Comparison of ENCODE assay signal across 15 mouse cellular contexts in genomic region chr16:4646831-4647230, GRCm38 (mm10). TPM values are rescaled to one million over a fixed set of nuclear protein-coding genes. Genes with fewer than 3 reads are reported as not detected.
DNase-seq lines count a peak whose midpoint lies in the region; ATAC-seq and TF ChIP-seq lines count a peak whose summit lies in the region.
"Had no signal": no experiment of that assay in that cellular context is flagged by ENCODE, and none has a peak within 500 bp of the region (broad histone marks: within the 10 kb centered on the region; RNA-seq: fewer than 3 reads in every experiment).

No protein-coding gene starts in this region.

- peaks cover 57% of the 10 kb centered on the region for H3K4me1 ChIP-seq in kidney, postnatal 0 days (replicated peaks; ENCODE audit: insufficient read depth, low read length)
- peaks cover 67% of the 10 kb centered on the region for H3K4me1 ChIP-seq in embryonic facial prominence, embryonic 14.5 days (ENCODE audit: control insufficient read depth, insufficient read depth, low read length)
- peaks cover 99% of the 10 kb centered on the region for H3K4me1 ChIP-seq in limb, embryonic 12.5 days (replicated peaks)
- H3K4me1 ChIP-seq in forebrain, embryonic 13.5 days: peaks cover 33% of the 10 kb centered on the region

- DNase-seq in gastrocnemius, adult 2 months: peak; percentile 17
- no peak for DNase-seq in gastrocnemius, adult 18-20 months (ENCODE audit: low spot score)
- DNase-seq in kidney, postnatal 0 days (ENCODE audit: low spot score): no peak
- no peak for DNase-seq in kidney, adult 9 months
- DNase-seq in embryonic facial prominence, embryonic 14.5 days (ENCODE audit: low spot score): no peak
- no peak for DNase-seq in frontal cortex, postnatal 25 days (ENCODE audit: low spot score in 2 of 2)
- DNase-seq: cerebellum, adult 11 months; embryo, embryonic 11 days; kidney, adult 18-20 months; lung, adult 2 months; thymus, postnatal 14 days had no signal

- WGBS in kidney, postnatal 0 days: 64% methylated on average over 4 of the region's 4 CpGs
- WGBS in embryonic facial prominence, embryonic 14.5 days: 50% methylated on average over 4 of the region's 4 CpGs
- WGBS in limb, embryonic 12.5 days: 66% methylated on average over 4 of the region's 4 CpGs
- WGBS in forebrain, embryonic 13.5 days: 76% methylated on average over 4 of the region's 4 CpGs

- peak overlapping the region; percentile 54 for H3K4me3 ChIP-seq in gastrocnemius, adult 2 months
- H3K4me3 ChIP-seq in kidney, postnatal 0 days (replicated peaks; ENCODE audit: low read depth, low read length): no peak overlapping the region
- no peak overlapping the region for H3K4me3 ChIP-seq in embryonic facial prominence, embryonic 14.5 days (ENCODE audit: low read depth, low read length)
- no peak overlapping the region for H3K4me3 ChIP-seq in limb, embryonic 12.5 days (replicated peaks)
- H3K4me3 ChIP-seq in forebrain, embryonic 13.5 days: no peak overlapping the region
- H3K4me3 ChIP-seq: midbrain, embryonic 13.5 days had no signal

- no peak overlapping the region for H3K4me2 ChIP-seq in kidney, postnatal 0 days (ENCODE audit: low read length)
- H3K4me2 ChIP-seq in embryonic facial prominence, embryonic 14.5 days (ENCODE audit: low read depth, low read length): peak overlapping the region; percentile 33
- H3K4me2 ChIP-seq in limb, embryonic 12.5 days: peak overlapping the region; percentile 6; the same call in 1 of the 2 replicates
- H3K4me2 ChIP-seq in forebrain, embryonic 13.5 days: no peak overlapping the region
- H3K4me2 ChIP-seq: midbrain, embryonic 13.5 days had no signal

- peak overlapping the region; percentile 78 for H3K27ac ChIP-seq in gastrocnemius, adult 2 months
- H3K27ac ChIP-seq in kidney, postnatal 0 days: peak overlapping the region; percentile 4; the same call in 1 of the 2 replicates
- peak overlapping the region; percentile 83 for H3K27ac ChIP-seq in embryonic facial prominence, embryonic 14.5 days (replicated peaks; ENCODE audit: low read depth, low read length)
- peak overlapping the region; percentile 74 for H3K27ac ChIP-seq in limb, embryonic 12.5 days
- no peak overlapping the region for H3K27ac ChIP-seq in forebrain, embryonic 13.5 days
- H3K27ac ChIP-seq: midbrain, embryonic 13.5 days had no signal

- peaks cover 41% of the 10 kb centered on the region for H3K36me3 ChIP-seq in kidney, postnatal 0 days (ENCODE audit: insufficient read depth, low read length)
- peaks cover 48% of the 10 kb centered on the region for H3K36me3 ChIP-seq in embryonic facial prominence, embryonic 14.5 days (ENCODE audit: control insufficient read depth, insufficient read depth, low read length)
- H3K36me3 ChIP-seq in limb, embryonic 12.5 days: peaks cover 80% of the 10 kb centered on the region
- peaks cover 25% of the 10 kb centered on the region; the same call in 1 of the 2 replicates for H3K36me3 ChIP-seq in forebrain, embryonic 13.5 days (ENCODE audit: poor library complexity, severe bottlenecking)

- H3K9ac ChIP-seq in kidney, postnatal 0 days (ENCODE audit: low read depth, low read length): no peak overlapping the region
- peak overlapping the region; percentile 40; the same call in 1 of the 2 replicates for H3K9ac ChIP-seq in embryonic facial prominence, embryonic 14.5 days (ENCODE audit: low read depth, low read length)
- no peak overlapping the region for H3K9ac ChIP-seq in limb, embryonic 12.5 days (replicated peaks)
- H3K9ac ChIP-seq in forebrain, embryonic 13.5 days: no peak overlapping the region
- H3K9ac ChIP-seq: midbrain, embryonic 13.5 days had no signal

- H3K9me3 ChIP-seq in kidney, postnatal 0 days (replicated peaks; ENCODE audit: low read length): no peaks in the 10 kb centered on the region
- no peaks in the 10 kb centered on the region for H3K9me3 ChIP-seq in embryonic facial prominence, embryonic 14.5 days (ENCODE audit: control insufficient read depth, low read length)
- H3K9me3 ChIP-seq in limb, embryonic 12.5 days: no peaks in the 10 kb centered on the region
- no peaks in the 10 kb centered on the region for H3K9me3 ChIP-seq in forebrain, embryonic 13.5 days (replicated peaks)
- H3K9me3 ChIP-seq: midbrain, embryonic 13.5 days had no signal

- no peak for TF ChIP-seq CTCF in gastrocnemius, adult 2 months (IDR thresholded peaks at IDR 0.05)
- no peak for TF ChIP-seq CTCF in kidney, postnatal 0 days (IDR thresholded peaks at IDR 0.05; ENCODE audit: low read depth)

- intact Hi-C loops in gastrocnemius, adult 2 months (cut with DNase I): no loop called here

- ATAC-seq in kidney, postnatal 0 days (replicated peaks; ENCODE audit: low FRiP score, low read depth): no peak
- no peak for ATAC-seq in embryonic facial prominence, embryonic 14.5 days (ENCODE audit: low read depth)
- no peak for ATAC-seq in limb, embryonic 12.5 days (ENCODE audit: insufficient number of reproducible peaks, insufficient read depth, low FRiP score, low TSS enrichment, low read depth)
- no peak for ATAC-seq in forebrain, embryonic 13.5 days
- ATAC-seq: midbrain, embryonic 13.5 days had no signal

- no peaks in the 10 kb centered on the region for H3K27me3 ChIP-seq in kidney, postnatal 0 days (ENCODE audit: insufficient read depth, low read length)
- no peaks in the 10 kb centered on the region for H3K27me3 ChIP-seq in embryonic facial prominence, embryonic 14.5 days (replicated peaks; ENCODE audit: control insufficient read depth, insufficient read depth, low read length)
- H3K27me3 ChIP-seq in limb, embryonic 12.5 days: no peaks in the 10 kb centered on the region
- H3K27me3 ChIP-seq in forebrain, embryonic 13.5 days: no peaks in the 10 kb centered on the region
- H3K27me3 ChIP-seq: midbrain, embryonic 13.5 days had no signal

RNA-seq across cellular contexts. Expression of gene Dnaja3, which starts 7.0 kb away (rescaled TPM):
- 100 to 1,000 TPM in 1 of 2 experiments, 10 to 100 TPM in 1; 86.4 to 110 TPM for total RNA-seq in gastrocnemius, adult 2 months (2021)
- total RNA-seq in gastrocnemius, adult 18-20 months (2021): 100 to 1,000 TPM in 1 of 2 experiments, 10 to 100 TPM in 1; 91.1 to 101 TPM
- 87.8 and 89.3 TPM in 2 replicates for polyA plus RNA-seq in kidney, postnatal 0 days (2015; fragmentation: Nextera tagmentation; extraction: Ambion mirVana)
- 57.6 and 57.7 TPM in 2 replicates for polyA plus RNA-seq in embryonic facial prominence, embryonic 14.5 days (2014; fragmentation: Nextera tagmentation; extraction: Ambion mirVana)
- 55.1 and 58.0 TPM in 2 replicates for polyA plus RNA-seq in limb, embryonic 12.5 days (2016; fragmentation: Nextera tagmentation; extraction: Ambion mirVana)
- polyA plus RNA-seq in forebrain, embryonic 13.5 days (2015; fragmentation: Nextera tagmentation; extraction: Ambion mirVana): 48.0 and 53.2 TPM in 2 replicates

RNA-seq across cellular contexts. Expression of gene Vasn, which starts 7.1 kb away (rescaled TPM):
- 1 to 10 TPM; 4.8 to 6.0 TPM for total RNA-seq in gastrocnemius, adult 2 months (2021)
- 1 to 10 TPM; 4.1 to 5.0 TPM for total RNA-seq in gastrocnemius, adult 18-20 months (2021)
- 20.4 and 21.1 TPM in 2 replicates for polyA plus RNA-seq in kidney, postnatal 0 days (2015; fragmentation: Nextera tagmentation; extraction: Ambion mirVana)
- polyA plus RNA-seq in embryonic facial prominence, embryonic 14.5 days (2014; fragmentation: Nextera tagmentation; extraction: Ambion mirVana): 31.3 and 32.4 TPM in 2 replicates
- polyA plus RNA-seq in limb, embryonic 12.5 days (2016; fragmentation: Nextera tagmentation; extraction: Ambion mirVana): 29.4 and 30.4 TPM in 2 replicates
- 2.3 and 2.7 TPM in 2 replicates for polyA plus RNA-seq in forebrain, embryonic 13.5 days (2015; fragmentation: Nextera tagmentation; extraction: Ambion mirVana)

RNA-seq across cellular contexts. Expression of gene Pam16, which starts 22.0 kb away (rescaled TPM):
- total RNA-seq in gastrocnemius, adult 2 months (2021): 100 to 1,000 TPM in 1 of 2 experiments, 10 to 100 TPM in 1; 97.4 to 112 TPM
- 100 to 1,000 TPM; 108 to 113 TPM for total RNA-seq in gastrocnemius, adult 18-20 months (2021)
- 105 and 106 TPM in 2 replicates for polyA plus RNA-seq in kidney, postnatal 0 days (2015; fragmentation: Nextera tagmentation; extraction: Ambion mirVana)
- polyA plus RNA-seq in embryonic facial prominence, embryonic 14.5 days (2014; fragmentation: Nextera tagmentation; extraction: Ambion mirVana): 90.8 and 90.9 TPM in 2 replicates
- 111 and 120 TPM in 2 replicates for polyA plus RNA-seq in limb, embryonic 12.5 days (2016; fragmentation: Nextera tagmentation; extraction: Ambion mirVana)
- 142 and 149 TPM in 2 replicates for polyA plus RNA-seq in forebrain, embryonic 13.5 days (2015; fragmentation: Nextera tagmentation; extraction: Ambion mirVana)

RNA-seq across cellular contexts. Expression of gene Coro7, which starts 32.7 kb away (rescaled TPM):
- total RNA-seq in gastrocnemius, adult 2 months (2021): 10 to 100 TPM; 12.1 to 13.6 TPM
- 10 to 100 TPM; 13.9 to 14.4 TPM for total RNA-seq in gastrocnemius, adult 18-20 months (2021)
- polyA plus RNA-seq in kidney, postnatal 0 days (2015; fragmentation: Nextera tagmentation; extraction: Ambion mirVana): 13.1 and 16.8 TPM in 2 replicates
- 11.5 and 16.1 TPM in 2 replicates for polyA plus RNA-seq in embryonic facial prominence, embryonic 14.5 days (2014; fragmentation: Nextera tagmentation; extraction: Ambion mirVana)
- 18.6 and 19.6 TPM in 2 replicates for polyA plus RNA-seq in limb, embryonic 12.5 days (2016; fragmentation: Nextera tagmentation; extraction: Ambion mirVana)
- polyA plus RNA-seq in forebrain, embryonic 13.5 days (2015; fragmentation: Nextera tagmentation; extraction: Ambion mirVana): 19.4 and 20.1 TPM in 2 replicates

RNA-seq across cellular contexts. Expression of gene Glis2, which starts 52.3 kb away (rescaled TPM):
- 1 to 10 TPM; 5.2 to 6.9 TPM for total RNA-seq in gastrocnemius, adult 2 months (2021)
- 1 to 10 TPM; 4.0 to 7.3 TPM for total RNA-seq in gastrocnemius, adult 18-20 months (2021)
- 74.6 and 78.8 TPM in 2 replicates for polyA plus RNA-seq in kidney, postnatal 0 days (2015; fragmentation: Nextera tagmentation; extraction: Ambion mirVana)
- polyA plus RNA-seq in embryonic facial prominence, embryonic 14.5 days (2014; fragmentation: Nextera tagmentation; extraction: Ambion mirVana): 34.7 and 36.3 TPM in 2 replicates
- polyA plus RNA-seq in limb, embryonic 12.5 days (2016; fragmentation: Nextera tagmentation; extraction: Ambion mirVana): 28.4 and 32.6 TPM in 2 replicates
- 16.7 and 19.4 TPM in 2 replicates for polyA plus RNA-seq in forebrain, embryonic 13.5 days (2015; fragmentation: Nextera tagmentation; extraction: Ambion mirVana)
- total RNA-seq: neutrophil, adult 5-6 weeks had no signal

Comparison
In these comparisons a context has a peak if more than half of its experiments do, and no peak if none do; other contexts are left out.
1. H3K4me2 ChIP-seq: peak in embryonic facial prominence, embryonic 14.5 days (single experiment) and limb, embryonic 12.5 days (single experiment); none in kidney, postnatal 0 days (single experiment) and forebrain, embryonic 13.5 days (single experiment).